Mouse (Mus musculus) stomach, postnatal 0 days (tissue): Measurements from ENCODE around the gene Raph1.

Experiments
- CTCF ChIP-seq: IDR thresholded peaks from 2 replicates; pipeline ENCODE4 v1.5.1; 2016; ENCODE audit warnings: antibody characterized with exemption, low read depth, mild to moderate bottlenecking, moderate library complexity
- EP300 ChIP-seq: optimal IDR thresholded peaks from 2 replicates; pipeline ENCODE3; 2016; ENCODE audit warnings: antibody characterized with exemption

- TF ChIP-seq CTCF, result no peak
- TF ChIP-seq EP300, result no peak
Measured at GRCm38 (mm10) chr1:60490510-60490909, 76.4 kb downstream of the Raph1 start.
